Mouse (Mus musculus) limb, embryonic 12.5 days (tissue): ENCODE results near the gene Fgfr2. TPM values are rescaled to one million over a fixed set of nuclear protein-coding genes. Genes with fewer than 3 reads are reported as not detected.

ENCODE experiments used
- ATAC-seq: fragments of 200-750 bp; cut with Nextera tagmentation; 2 replicates; pipeline ENCODE4 v1.8.0; 2017; ENCODE audit warnings: low read depth, moderate TSS enrichment; ENCODE audit not compliant: insufficient number of reproducible peaks, insufficient read depth, low FRiP score, low TSS enrichment
- H3K27ac ChIP-seq: fragments of 300-500 bp; sonication (generic); 2 replicates; pipeline ENCODE4 v1.5.1; 2016; ENCODE audit warnings: mild to moderate bottlenecking, moderate library complexity
- H3K27me3 ChIP-seq: fragments of 300-500 bp; sonication (generic); 2 replicates; pipeline ENCODE4 v1.6.1; 2016; ENCODE audit warnings: mild to moderate bottlenecking, moderate library complexity
- H3K36me3 ChIP-seq: fragments of 300-500 bp; sonication (generic); 2 replicates; pipeline ENCODE4 v1.6.1; 2016; ENCODE audit warnings: mild to moderate bottlenecking, moderate library complexity
- H3K4me1 ChIP-seq: fragments of 300-500 bp; sonication (generic); replicated peaks from 2 replicates; pipeline ENCODE4 v1.6.1; 2016
- H3K4me2 ChIP-seq: fragments of 300-500 bp; sonication (generic); 2 replicates; pipeline ENCODE4 v1.6.1; 2016; ENCODE audit warnings: mild to moderate bottlenecking, moderate library complexity
- H3K4me3 ChIP-seq: fragments of 300-500 bp; sonication (generic); replicated peaks from 2 replicates; pipeline ENCODE4 v1.5.1; 2016; ENCODE audit warnings: mild to moderate bottlenecking
- H3K9ac ChIP-seq: fragments of 300-500 bp; sonication (generic); replicated peaks from 2 replicates; pipeline ENCODE4 v1.6.1; 2016; ENCODE audit warnings: mild to moderate bottlenecking, moderate library complexity
- H3K9me3 ChIP-seq: fragments of 300-500 bp; sonication (generic); 2 replicates; pipeline ENCODE4 v1.6.1; 2016; ENCODE audit warnings: mild to moderate bottlenecking, moderate library complexity
- whole genome bisulfite sequencing: fragments of 180-500 bp; shearing (Covaris S2); methylation state at CpG from one replicate; pipeline ENCODE4 v1.1.7; 2016; 5-methylcytosine and 5-hydroxymethylcytosine counted together
- polyA plus RNA-seq: library from polyadenylated mRNA; unstranded; fragments of >200 nt; fragmentation: Nextera tagmentation; extraction: Ambion mirVana; gene quantifications from 2 replicates; pipeline ENCODE4 v1.2.1, GENCODE M21; 2016

Gene Fgfr2
- polyA plus RNA-seq, 1 experiment from 2014 or later: 112 TPM

DNA sequence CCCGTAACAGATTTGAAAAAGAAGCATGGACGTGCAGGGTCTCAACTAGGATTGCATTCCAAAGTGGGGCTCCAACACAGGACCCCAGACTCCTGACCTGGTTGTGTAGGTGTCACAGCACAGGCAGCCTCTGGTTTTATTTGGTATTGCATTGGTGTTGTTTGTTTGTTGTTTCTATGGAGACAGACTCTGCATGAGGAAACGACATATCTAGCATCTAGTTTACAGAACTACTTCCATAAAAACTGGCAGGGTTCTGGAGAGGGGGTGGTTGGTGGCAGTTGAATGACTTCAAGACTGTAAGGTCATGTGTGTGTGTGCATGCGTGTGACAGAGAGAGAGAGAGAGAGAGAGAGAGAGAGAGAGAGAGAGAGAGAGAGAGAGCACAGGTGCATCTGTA lies 2475.1 kb downstream of the Fgfr2 start:
- H3K9me3 ChIP-seq: no peaks in the 10 kb centered on the region
- no peak overlapping the region for H3K4me3 ChIP-seq
- no peak overlapping the region for H3K27ac ChIP-seq
- H3K36me3 ChIP-seq: no peaks in the 10 kb centered on the region
- 73% methylated on average over 4 of the region's 4 CpGs for WGBS
- no peak overlapping the region for H3K9ac ChIP-seq
- ATAC-seq: no peak
- H3K27me3 ChIP-seq: no peaks in the 10 kb centered on the region
- no peak overlapping the region for H3K4me2 ChIP-seq
- H3K4me1 ChIP-seq: peaks cover 32% of the 10 kb centered on the region

DNA sequence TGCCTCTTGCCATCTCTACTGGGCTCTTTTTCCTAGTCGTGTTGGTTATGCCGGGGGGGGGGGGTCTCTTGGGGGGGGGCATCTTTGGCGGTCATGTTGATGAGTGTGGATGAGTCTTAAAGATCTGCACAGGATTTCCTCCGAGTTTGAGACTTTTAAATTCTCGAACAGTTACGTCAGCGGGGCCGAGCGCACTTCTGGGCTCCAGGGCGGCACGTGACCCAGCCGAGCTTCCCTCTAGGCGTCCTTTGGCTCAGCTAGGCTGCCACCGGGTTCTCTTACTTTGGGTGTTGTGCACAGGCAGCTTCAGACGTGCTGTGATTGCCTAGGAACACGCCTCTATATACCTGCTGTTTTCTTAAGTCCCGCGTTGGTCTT lies 2476.4 kb downstream of the Fgfr2 start:
- Histone ChIP-seq H3K27ac (peak overlapping the region; percentile 95), H3K4me3 (peak overlapping the region; percentile 66), H3K4me2 (peak overlapping the region; percentile 89), H3K9ac (peak overlapping the region; percentile 83), H3K9me3 (no peaks in the 10 kb centered on the region), H3K36me3 (no peaks in the 10 kb centered on the region), H3K4me1 (peaks cover 27% of the 10 kb centered on the region), H3K27me3 (no peaks in the 10 kb centered on the region)
- under 1% methylated on average over 18 of the region's 18 CpGs for WGBS
- ATAC-seq: peak; percentile 70

DNA sequence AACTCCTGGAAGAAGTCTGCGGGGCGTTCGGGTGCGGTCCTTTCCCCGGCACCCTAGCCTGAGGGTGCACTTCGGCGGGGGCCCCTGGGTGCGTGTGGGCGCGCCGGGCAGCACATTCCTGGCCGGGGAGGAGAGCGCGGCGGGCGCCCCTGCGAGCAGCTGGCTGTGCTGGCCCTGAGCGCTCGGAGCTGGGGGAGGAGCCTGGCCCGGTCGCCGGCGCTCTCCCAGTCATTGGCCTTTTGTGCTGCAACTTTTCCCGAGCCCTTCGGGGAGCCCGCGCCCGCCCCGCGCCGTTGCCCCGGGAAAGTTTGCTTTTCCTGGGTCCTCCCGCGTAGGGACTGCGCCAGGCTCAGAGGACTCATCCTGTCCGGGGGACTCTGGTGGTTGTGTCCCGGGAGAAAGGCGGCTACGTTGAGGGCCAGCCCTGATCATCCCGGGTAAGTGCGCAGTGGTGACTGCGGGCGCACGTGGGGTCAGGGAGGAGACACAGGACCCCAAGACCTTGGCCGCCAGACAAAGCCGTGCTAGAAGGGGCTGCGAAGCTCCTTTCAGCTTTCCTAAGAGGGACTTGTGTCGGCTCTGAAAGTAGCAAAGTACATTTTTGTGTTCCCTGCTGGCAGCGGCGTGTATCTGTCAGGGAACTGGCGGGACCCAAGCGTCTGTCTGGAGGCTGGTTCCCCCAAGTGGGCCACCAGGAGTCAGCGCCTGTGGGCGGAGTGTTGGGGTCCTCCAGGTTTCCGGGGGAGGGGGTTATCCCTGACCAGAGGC lies 2477.0 kb downstream of the Fgfr2 start:
- Histone ChIP-seq H3K4me1 (peaks cover 26% of the 10 kb centered on the region), H3K4me3 (peak overlapping the region; percentile 66), H3K36me3 (no peaks in the 10 kb centered on the region), H3K9ac (peak overlapping the region; percentile 83), H3K27ac (peak overlapping the region; percentile 95), H3K27me3 (no peaks in the 10 kb centered on the region), H3K9me3 (no peaks in the 10 kb centered on the region), H3K4me2 (peak overlapping the region; percentile 89)
- WGBS: under 1% methylated on average over 52 of the region's 55 CpGs
- ATAC-seq: peak; percentile 85

- 8% methylated on average over 15 of the region's 15 CpGs for WGBS
- Histone ChIP-seq H3K27me3 (no peaks in the 10 kb centered on the region), H3K9me3 (no peaks in the 10 kb centered on the region), H3K36me3 (no peaks in the 10 kb centered on the region), H3K4me3 (peak overlapping the region; percentile 66), H3K27ac (peak overlapping the region; percentile 95), H3K9ac (peak overlapping the region; percentile 83), H3K4me2 (peak overlapping the region; percentile 89), H3K4me1 (peaks cover 26% of the 10 kb centered on the region)
- peak; percentile 71; the same call in 1 of the 2 replicates for ATAC-seq
Measured at GRCm38 (mm10) chr7:130645332-130645993, 2477.7 kb downstream of the Fgfr2 start.

- no peaks in the 10 kb centered on the region for H3K36me3 ChIP-seq
- no peak overlapping the region for H3K27ac ChIP-seq
- H3K4me2 ChIP-seq: no peak overlapping the region
- no peak for ATAC-seq
- H3K27me3 ChIP-seq: no peaks in the 10 kb centered on the region
- peaks cover 16% of the 10 kb centered on the region for H3K4me1 ChIP-seq
- H3K9me3 ChIP-seq: no peaks in the 10 kb centered on the region
- 90% methylated on average over 9 of the region's 9 CpGs for WGBS
- no peak overlapping the region for H3K9ac ChIP-seq
- no peak overlapping the region for H3K4me3 ChIP-seq
Measured at GRCm38 (mm10) chr7:130640681-130641080, 2482.5 kb downstream of the Fgfr2 start.

DNA sequence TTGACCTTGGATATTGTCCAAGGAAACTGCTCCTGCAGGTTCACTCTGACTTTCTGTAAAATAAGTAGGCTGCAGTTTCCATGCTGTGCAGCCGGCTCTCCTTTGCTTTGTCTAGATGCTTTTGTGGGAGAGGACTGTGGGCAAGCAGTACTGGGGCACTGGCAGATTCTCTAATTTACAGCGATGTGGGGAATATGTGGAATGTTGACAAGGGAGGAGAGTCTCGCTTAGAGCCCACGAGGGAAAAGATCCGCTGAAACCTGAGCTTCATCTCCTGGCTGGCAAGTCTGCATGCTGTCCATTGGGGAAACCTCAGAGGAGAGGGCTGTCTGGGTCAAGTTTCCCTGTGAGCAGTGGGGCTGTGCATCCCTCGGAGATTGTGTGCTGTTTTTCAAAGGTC lies 2485.3 kb downstream of the Fgfr2 start:
- ATAC-seq: no peak
- Histone ChIP-seq H3K4me2 (no peak overlapping the region), H3K4me3 (no peak overlapping the region), H3K27me3 (no peaks in the 10 kb centered on the region), H3K27ac (peak overlapping the region; percentile 53; the same call in 1 of the 2 replicates), H3K36me3 (no peaks in the 10 kb centered on the region), H3K9me3 (no peaks in the 10 kb centered on the region), H3K9ac (no peak overlapping the region), H3K4me1 (peaks cover 28% of the 10 kb centered on the region)
- 18% methylated on average over 6 of the region's 6 CpGs for WGBS

GRCm38 (mm10) chr7:130636902-130637301 lies 2486.2 kb downstream of the Fgfr2 start:
- Histone ChIP-seq H3K4me1 (peaks cover 28% of the 10 kb centered on the region), H3K27ac (no peak overlapping the region), H3K4me2 (no peak overlapping the region), H3K27me3 (no peaks in the 10 kb centered on the region), H3K9me3 (no peaks in the 10 kb centered on the region), H3K36me3 (no peaks in the 10 kb centered on the region), H3K9ac (no peak overlapping the region), H3K4me3 (no peak overlapping the region)
- WGBS: 86% methylated on average over 4 of the region's 4 CpGs
- ATAC-seq: no peak

GRCm38 (mm10) chr7:130636274-130636673 lies 2486.9 kb downstream of the Fgfr2 start:
- whole genome bisulfite sequencing: 88% methylated on average over 3 of the region's 3 CpGs

DNA sequence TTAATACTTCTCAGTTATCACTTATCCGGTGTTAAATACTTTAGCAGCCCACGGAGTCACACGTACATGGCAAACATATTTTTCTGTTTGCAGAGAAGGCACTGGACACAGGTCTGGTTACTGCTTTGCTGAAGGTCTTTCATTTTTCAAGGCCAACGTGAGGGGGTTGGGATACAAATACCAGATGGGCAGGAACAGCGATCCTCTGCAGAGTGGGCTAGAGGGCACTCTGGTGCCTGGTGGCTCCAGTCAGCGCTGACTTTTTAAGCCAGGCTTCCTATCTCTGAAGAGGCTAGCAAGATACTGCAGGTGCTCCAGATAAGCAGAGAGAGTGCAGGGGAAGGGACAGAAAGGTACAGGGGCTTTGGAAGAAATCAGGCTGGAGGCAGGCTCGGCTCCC lies 2487.9 kb downstream of the Fgfr2 start:
- Histone ChIP-seq H3K4me2 (no peak overlapping the region), H3K36me3 (no peaks in the 10 kb centered on the region), H3K4me3 (no peak overlapping the region), H3K27ac (peak overlapping the region; percentile 7; the same call in 1 of the 2 replicates), H3K27me3 (no peaks in the 10 kb centered on the region), H3K9ac (no peak overlapping the region), H3K9me3 (no peaks in the 10 kb centered on the region), H3K4me1 (peaks cover 28% of the 10 kb centered on the region)
- no peak for ATAC-seq
- WGBS: 42% methylated on average over 7 of the region's 7 CpGs

More at GRCm38 (mm10) chr7:130636274-130636673, 2486.9 kb downstream of the Fgfr2 start:
- Histone ChIP-seq H3K4me3 (no peak overlapping the region), H3K27ac (no peak overlapping the region), H3K4me1 (peaks cover 28% of the 10 kb centered on the region), H3K9ac (no peak overlapping the region), H3K36me3 (no peaks in the 10 kb centered on the region), H3K27me3 (no peaks in the 10 kb centered on the region), H3K4me2 (no peak overlapping the region), H3K9me3 (no peaks in the 10 kb centered on the region)
- no peak for ATAC-seq

DNA sequence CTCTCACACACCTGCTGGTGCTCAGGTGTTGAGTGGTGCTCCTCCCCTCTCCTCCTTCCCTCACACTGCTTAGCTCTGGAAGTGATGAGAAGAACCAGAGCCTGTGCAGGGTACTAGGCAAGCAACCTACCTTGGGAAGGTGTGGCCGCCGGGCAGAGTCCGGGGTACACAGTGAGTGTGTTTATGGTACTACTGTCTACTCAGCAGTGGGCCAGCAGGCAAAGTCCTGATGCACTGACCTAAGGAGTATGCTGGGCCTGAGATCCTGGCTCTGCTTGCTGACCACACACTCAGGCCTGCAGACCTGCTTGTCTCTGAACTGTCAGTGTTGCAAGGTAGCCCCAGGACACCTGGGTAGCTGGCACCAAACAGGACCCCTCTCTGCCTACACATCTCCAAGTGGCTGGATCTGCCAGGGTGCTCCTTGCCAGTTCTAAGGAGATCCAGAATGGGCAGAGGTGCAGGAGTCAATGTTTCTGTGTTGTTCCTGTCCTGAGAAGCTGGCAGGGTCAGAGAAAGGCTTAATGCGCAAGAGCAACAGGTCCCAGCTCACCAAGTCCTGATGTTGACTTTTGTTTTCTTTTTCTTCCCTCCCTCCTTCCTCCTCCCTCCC lies 2488.8 kb downstream of the Fgfr2 start:
- Histone ChIP-seq H3K36me3 (no peaks in the 10 kb centered on the region), H3K9ac (no peak overlapping the region), H3K27ac (no peak overlapping the region), H3K4me2 (no peak overlapping the region), H3K4me1 (peaks cover 28% of the 10 kb centered on the region), H3K27me3 (no peaks in the 10 kb centered on the region), H3K4me3 (no peak overlapping the region), H3K9me3 (no peaks in the 10 kb centered on the region)
- WGBS: 93% methylated on average over 4 of the region's 4 CpGs
- no peak for ATAC-seq

DNA sequence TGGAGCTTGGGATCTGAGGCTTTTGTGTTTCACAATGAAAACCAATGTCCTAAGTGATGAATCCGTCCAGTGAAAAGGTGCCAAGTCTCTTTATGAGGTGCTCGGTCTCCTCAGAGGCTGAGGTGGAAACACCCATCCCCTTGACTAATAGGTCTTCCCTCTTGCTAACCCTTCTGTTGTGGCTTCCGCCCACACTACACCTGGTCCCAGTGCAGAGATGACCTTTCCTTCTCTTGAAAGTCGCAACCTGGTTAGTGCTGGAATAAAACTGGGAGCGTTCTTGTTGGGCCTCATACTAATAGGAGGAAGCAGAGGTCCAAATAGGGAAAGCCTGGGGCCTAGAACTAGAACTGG lies 2490.8 kb downstream of the Fgfr2 start:
- no peaks in the 10 kb centered on the region for H3K36me3 ChIP-seq
- H3K27ac ChIP-seq: no peak overlapping the region
- no peak overlapping the region for H3K4me2 ChIP-seq
- 89% methylated on average over 5 of the region's 5 CpGs for WGBS
- no peak overlapping the region for H3K4me3 ChIP-seq
- H3K9me3 ChIP-seq: no peaks in the 10 kb centered on the region
- peaks cover 20% of the 10 kb centered on the region for H3K4me1 ChIP-seq
- no peak for ATAC-seq
- no peaks in the 10 kb centered on the region for H3K27me3 ChIP-seq
- H3K9ac ChIP-seq: no peak overlapping the region
